Mouse (Mus musculus) R1 (cell line): ENCODE measurements around the gene Acrbp.

Experiments
- DNase-seq: peaks from one replicate; pipeline ENCODE4 v3.0.0-alpha.2; 2018; ENCODE audit warnings: low read depth, low spot score

Acrbp gene

DNA sequence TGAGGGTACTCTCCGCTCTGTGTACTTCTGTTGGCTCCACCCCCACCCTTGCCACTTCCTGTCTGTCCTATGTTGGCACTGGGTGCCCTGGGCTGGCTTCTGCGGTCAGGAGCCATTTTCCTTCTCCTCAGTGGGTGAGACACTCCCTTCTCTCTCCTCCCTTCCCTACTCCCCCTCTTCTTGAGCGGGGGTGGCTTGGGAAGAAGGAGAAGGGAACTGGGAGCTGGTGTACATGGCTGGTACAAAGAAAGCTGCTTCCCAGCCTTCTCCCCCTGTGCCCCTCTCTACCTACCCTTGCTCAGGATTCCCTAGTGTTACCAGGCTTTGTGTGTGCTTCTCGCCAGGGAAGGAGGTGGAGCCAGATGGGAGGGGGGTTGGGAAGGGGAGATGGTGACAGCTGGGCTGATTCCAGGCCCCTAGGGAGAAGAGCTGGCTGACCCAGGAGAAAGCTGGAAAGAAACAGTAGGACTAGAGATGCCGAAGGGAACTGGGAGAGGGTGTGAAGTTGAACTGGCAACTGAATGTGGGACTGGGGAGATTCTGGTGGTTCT, 50.0 kb downstream of the Acrbp start:
- DNase-seq: no peak

DNA sequence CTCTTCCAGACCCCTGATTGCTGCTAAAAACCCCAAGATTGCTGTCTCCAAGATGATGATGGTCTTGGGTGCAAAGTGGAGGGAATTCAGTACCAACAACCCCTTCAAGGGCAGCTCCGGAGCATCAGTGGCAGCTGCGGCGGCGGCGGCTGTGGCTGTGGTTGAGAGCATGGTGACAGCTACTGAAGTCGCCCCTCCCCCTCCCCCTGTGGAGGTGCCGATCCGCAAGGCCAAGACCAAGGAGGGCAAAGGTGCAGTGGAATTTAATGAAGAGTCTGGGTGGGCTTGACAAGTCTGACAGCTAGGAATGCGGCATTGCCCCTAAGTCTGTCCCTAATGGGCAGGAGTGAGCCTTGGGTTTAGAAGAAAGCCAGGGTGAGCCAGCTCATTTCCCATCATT, 52.0 kb downstream of the Acrbp start:
- DNase-seq: no peak

DNA sequence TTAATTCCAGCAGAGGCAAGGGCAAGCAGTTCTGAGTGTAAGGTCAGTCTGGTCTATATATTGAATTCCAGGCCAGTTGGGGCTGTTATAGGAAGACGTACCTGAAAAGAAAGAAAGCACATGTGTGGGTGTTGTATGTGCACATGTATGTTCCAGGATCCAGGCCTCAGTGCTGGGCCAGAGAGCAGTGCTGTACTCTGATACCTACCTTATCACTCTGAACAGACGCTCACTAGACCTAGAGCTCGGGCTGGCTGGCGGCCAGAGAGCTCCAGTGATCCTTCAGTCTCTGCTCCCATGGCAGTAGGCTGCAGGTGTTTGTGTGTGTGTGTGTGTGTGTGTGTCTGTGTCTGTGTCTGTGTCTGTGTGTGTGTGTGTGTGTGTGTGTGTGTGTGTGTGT, 54.7 kb downstream of the Acrbp start:
- no peak for DNase-seq

DNA sequence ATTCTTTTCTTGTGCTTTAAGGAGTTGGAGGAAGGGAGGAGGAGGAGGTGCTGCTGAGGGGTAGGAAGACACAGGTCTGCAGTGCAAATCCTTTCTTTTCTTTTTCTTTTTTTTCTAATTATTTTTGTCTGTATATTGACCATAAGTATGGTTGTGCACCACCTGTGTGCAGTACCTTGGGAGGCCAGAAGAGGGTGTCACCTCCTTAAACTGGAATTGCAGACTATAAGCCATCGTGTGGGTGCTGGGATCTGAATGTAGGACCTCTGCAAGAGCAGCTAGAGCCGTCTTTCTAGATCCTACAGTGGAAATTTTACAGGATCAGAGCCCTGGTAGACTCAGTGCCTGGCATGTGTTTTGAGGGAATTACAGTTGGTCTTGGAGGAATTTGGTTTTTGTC, 58.2 kb downstream of the Acrbp start:
- DNase-seq: peak; percentile 74

DNA sequence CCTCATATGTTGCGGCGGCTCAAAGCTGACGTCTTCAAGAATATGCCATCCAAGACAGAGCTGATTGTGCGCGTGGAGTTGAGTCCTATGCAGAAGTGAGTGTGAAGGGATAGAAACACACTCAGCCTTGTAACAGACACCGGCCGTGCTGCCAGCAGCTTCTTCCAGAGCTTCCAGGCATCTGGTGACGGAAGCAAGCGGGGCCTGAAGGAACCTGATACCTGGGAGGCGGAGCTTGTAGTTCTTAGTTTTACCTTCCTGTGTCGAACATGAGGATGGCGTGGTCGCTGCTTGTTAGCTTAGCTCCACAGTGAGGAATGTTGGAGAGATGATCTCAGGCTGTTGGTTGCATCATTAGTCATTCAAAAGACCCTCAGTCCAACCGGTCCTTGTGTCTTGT, 59.9 kb downstream of the Acrbp start:
- DNase-seq: peak; percentile 55

DNA sequence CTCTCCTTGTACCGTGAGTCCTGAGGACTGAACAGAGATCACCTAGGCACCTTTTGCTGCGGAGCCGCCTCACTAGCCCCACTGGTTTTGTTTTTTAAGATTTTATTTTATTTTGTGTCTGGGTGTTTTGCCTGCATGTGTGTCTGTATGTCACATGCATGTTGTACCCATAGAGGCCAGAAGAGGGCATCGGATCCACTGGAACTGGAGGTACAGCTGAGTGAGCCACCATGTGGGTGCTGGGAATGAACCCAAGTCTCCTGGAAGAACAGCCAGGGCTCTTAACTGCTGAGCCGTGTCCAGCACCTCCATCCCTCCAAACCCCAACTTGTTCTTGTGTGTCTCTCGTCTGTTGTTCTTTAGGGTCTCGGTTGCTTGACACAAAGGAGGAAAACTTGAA, 61.4 kb downstream of the Acrbp start:
- DNase-seq: peak; percentile 81

DNA sequence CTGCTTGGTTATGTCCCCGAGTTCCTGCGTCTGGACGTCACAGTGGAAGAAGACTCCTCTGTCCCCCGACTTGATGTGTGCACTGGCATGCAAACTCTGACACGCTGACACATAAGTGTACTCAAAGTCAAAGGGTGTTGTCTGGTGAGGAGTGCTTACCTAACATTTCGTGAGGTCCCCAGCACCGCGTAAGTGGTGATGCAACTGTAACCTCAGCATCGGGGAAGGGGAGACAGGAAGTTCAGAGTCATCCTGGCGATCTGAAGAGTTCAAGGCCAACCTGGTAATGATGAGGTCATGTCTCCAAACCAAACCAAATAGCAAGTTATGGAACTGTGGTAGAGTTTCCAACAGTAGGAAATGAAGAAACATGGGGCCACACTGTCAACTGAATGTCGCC, 63.1 kb downstream of the Acrbp start:
- no peak for DNase-seq
